Mouse (Mus musculus): ENCODE results near the gene Ptpn14. TPM values are rescaled to one million over a fixed set of nuclear protein-coding genes. Genes with fewer than 3 reads are reported as not detected.

Gene Ptpn14
- total and polyA plus RNA-seq, 3 experiments, result 11.9 to 30.1 (median 29.3) TPM

GRCm38 (mm10) chr1:189899526-189899925, 171.5 kb downstream of the Ptpn14 start:
- Histone ChIP-seq H3K4me3 (no peak overlapping the region), H3K9ac (ENCODE audit: low read depth, low read length) (no peak overlapping the region), H3K4me1 (ENCODE audit: control insufficient read depth, insufficient read depth, low read length) (no peaks in the 10 kb centered on the region), H3K79me2 (replicated peaks; ENCODE audit: control insufficient read depth, insufficient read depth, low read length) (peaks cover 3% of the 10 kb centered on the region; the same call in 1 of the 2 replicates), H3K36me3 (ENCODE audit: control insufficient read depth, insufficient read depth, low read length) (no peaks in the 10 kb centered on the region), H3K27me3 (ENCODE audit: control insufficient read depth, insufficient read depth, low read length) (no peaks in the 10 kb centered on the region), H3K27ac (peak overlapping the region; percentile 21; the same call in 1 of the 2 replicates)
- WGBS, result 73% methylated on average over 6 of the region's 6 CpGs
- intact Hi-C loops (cut with DNase I), result no loop called here
- TF ChIP-seq CTCF (IDR thresholded peaks at IDR 0.05) (no peak), EP300 (IDR thresholded peaks at IDR 0.05; ENCODE audit: insufficient read depth, low read depth, low read length) (peak; percentile 92), POLR2A (IDR thresholded peaks at IDR 0.05; ENCODE audit: insufficient read depth, low read depth, low read length) (no peak)
- no peak for DNase-seq

DNA sequence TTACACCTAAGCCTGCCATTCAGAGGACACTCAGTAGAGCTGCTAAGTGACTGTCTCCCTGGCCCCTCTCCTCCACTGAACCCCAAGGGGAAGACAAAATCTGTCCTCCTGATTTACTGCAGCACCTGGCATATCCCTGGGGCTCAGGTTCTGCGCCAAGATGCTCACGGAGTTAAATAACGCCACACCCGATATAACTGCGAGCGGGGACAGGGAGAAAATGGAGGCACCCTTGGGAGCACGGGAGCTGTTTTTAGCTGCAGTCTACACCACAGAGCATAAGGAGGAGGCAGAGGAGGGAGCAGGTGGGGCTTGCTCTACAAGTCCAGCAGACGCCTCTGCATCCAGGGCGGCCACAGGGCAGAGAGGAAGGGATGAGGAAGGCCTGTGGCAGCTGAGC, 174.3 kb downstream of the Ptpn14 start:
- no peak overlapping the region for H3K27ac ChIP-seq
- DNase-seq, result no peak
- intact Hi-C loops (cut with DNase I), result no loop called here
- no peaks in the 10 kb centered on the region for H3K4me1 ChIP-seq (ENCODE audit: control insufficient read depth, insufficient read depth, low read length)
- TF ChIP-seq CTCF (IDR thresholded peaks at IDR 0.05) (no peak), EP300 (IDR thresholded peaks at IDR 0.05; ENCODE audit: insufficient read depth, low read depth, low read length) (no peak), POLR2A (IDR thresholded peaks at IDR 0.05; ENCODE audit: insufficient read depth, low read depth, low read length) (no peak)
- H3K36me3 ChIP-seq (ENCODE audit: control insufficient read depth, insufficient read depth, low read length), result no peaks in the 10 kb centered on the region
- 74% methylated on average over 9 of the region's 9 CpGs for WGBS
- H3K27me3 ChIP-seq (ENCODE audit: control insufficient read depth, insufficient read depth, low read length), result no peaks in the 10 kb centered on the region
- H3K79me2 ChIP-seq (replicated peaks; ENCODE audit: control insufficient read depth, insufficient read depth, low read length), result peaks cover 3% of the 10 kb centered on the region; the same call in 1 of the 2 replicates
- H3K9ac ChIP-seq (ENCODE audit: low read depth, low read length), result no peak overlapping the region
- no peak overlapping the region for H3K4me3 ChIP-seq

GRCm38 (mm10) chr1:189903169-189903568, 175.1 kb downstream of the Ptpn14 start:
- TF ChIP-seq POLR2A (IDR thresholded peaks at IDR 0.05; ENCODE audit: insufficient read depth, low read depth, low read length) (no peak), EP300 (IDR thresholded peaks at IDR 0.05; ENCODE audit: insufficient read depth, low read depth, low read length) (no peak), CTCF (IDR thresholded peaks at IDR 0.05) (no peak)
- H3K27ac ChIP-seq, result no peak overlapping the region
- H3K36me3 ChIP-seq (ENCODE audit: control insufficient read depth, insufficient read depth, low read length), result no peaks in the 10 kb centered on the region
- H3K4me1 ChIP-seq (ENCODE audit: control insufficient read depth, insufficient read depth, low read length), result no peaks in the 10 kb centered on the region
- no peak overlapping the region for H3K4me3 ChIP-seq
- DNase-seq, result no peak
- intact Hi-C loops (cut with DNase I), result no loop called here
- H3K79me2 ChIP-seq (replicated peaks; ENCODE audit: control insufficient read depth, insufficient read depth, low read length), result peaks cover 3% of the 10 kb centered on the region; the same call in 1 of the 2 replicates
- WGBS, result 86% methylated on average over 11 of the region's 11 CpGs
- H3K27me3 ChIP-seq (ENCODE audit: control insufficient read depth, insufficient read depth, low read length), result no peaks in the 10 kb centered on the region
- H3K9ac ChIP-seq (ENCODE audit: low read depth, low read length), result no peak overlapping the region

- Histone ChIP-seq H3K79me2 (replicated peaks; ENCODE audit: control insufficient read depth, insufficient read depth, low read length) (no peaks in the 10 kb centered on the region), H3K9ac (ENCODE audit: low read depth, low read length) (no peak overlapping the region), H3K27me3 (ENCODE audit: control insufficient read depth, insufficient read depth, low read length) (no peaks in the 10 kb centered on the region), H3K36me3 (ENCODE audit: control insufficient read depth, insufficient read depth, low read length) (no peaks in the 10 kb centered on the region), H3K4me3 (no peak overlapping the region), H3K27ac (no peak overlapping the region; the same call in 1 of the 2 replicates), H3K4me1 (ENCODE audit: control insufficient read depth, insufficient read depth, low read length) (peaks cover 3% of the 10 kb centered on the region)
- TF ChIP-seq EP300 (IDR thresholded peaks at IDR 0.05; ENCODE audit: insufficient read depth, low read depth, low read length), result 0 out of 2 replicates have a peak, but pooled peaks have one; percentile 24
- no peak for TF ChIP-seq POLR2A (IDR thresholded peaks at IDR 0.05; ENCODE audit: insufficient read depth, low read depth, low read length)
- 45% methylated on average over 13 of the region's 13 CpGs for WGBS
- DNase-seq, result peak; percentile 58 to 71
- intact Hi-C loops (cut with DNase I), result no loop called here
These were observed 182.7 kb downstream of the Ptpn14 start for GRCm38 (mm10) chr1:189910685-189911345.

GRCm38 (mm10) chr1:189913093-189913760, 185.2 kb downstream of the Ptpn14 start:
- Histone ChIP-seq H3K4me1 (ENCODE audit: control insufficient read depth, insufficient read depth, low read length) (peaks cover 3% of the 10 kb centered on the region), H3K79me2 (replicated peaks; ENCODE audit: control insufficient read depth, insufficient read depth, low read length) (no peaks in the 10 kb centered on the region), H3K27me3 (ENCODE audit: control insufficient read depth, insufficient read depth, low read length) (no peaks in the 10 kb centered on the region), H3K27ac (no peak overlapping the region), H3K9ac (ENCODE audit: low read depth, low read length) (no peak overlapping the region), H3K4me3 (no peak overlapping the region), H3K36me3 (ENCODE audit: control insufficient read depth, insufficient read depth, low read length) (no peaks in the 10 kb centered on the region)
- 85% methylated on average over 21 of the region's 21 CpGs for WGBS
- intact Hi-C loops (cut with DNase I), result no loop called here
- DNase-seq, result no peak
- TF ChIP-seq EP300 (IDR thresholded peaks at IDR 0.05; ENCODE audit: insufficient read depth, low read depth, low read length), result no peak
- no peak for TF ChIP-seq CTCF (IDR thresholded peaks at IDR 0.05)
- no peak for TF ChIP-seq POLR2A (IDR thresholded peaks at IDR 0.05; ENCODE audit: insufficient read depth, low read depth, low read length)
